Mouse (Mus musculus) liver, embryonic 14.5 days (tissue): Measurements from ENCODE around the gene E130114P18Rik.

Experiments used
- CTCF ChIP-seq: IDR thresholded peaks from 2 replicates; pipeline ENCODE4 v1.5.1; 2016; ENCODE audit warnings: antibody characterized with exemption, low read depth, control low read depth
- EP300 ChIP-seq: IDR thresholded peaks from 2 replicates; pipeline ENCODE4 v1.6.1; 2016; ENCODE audit warnings: antibody characterized with exemption, low read depth

DNA sequence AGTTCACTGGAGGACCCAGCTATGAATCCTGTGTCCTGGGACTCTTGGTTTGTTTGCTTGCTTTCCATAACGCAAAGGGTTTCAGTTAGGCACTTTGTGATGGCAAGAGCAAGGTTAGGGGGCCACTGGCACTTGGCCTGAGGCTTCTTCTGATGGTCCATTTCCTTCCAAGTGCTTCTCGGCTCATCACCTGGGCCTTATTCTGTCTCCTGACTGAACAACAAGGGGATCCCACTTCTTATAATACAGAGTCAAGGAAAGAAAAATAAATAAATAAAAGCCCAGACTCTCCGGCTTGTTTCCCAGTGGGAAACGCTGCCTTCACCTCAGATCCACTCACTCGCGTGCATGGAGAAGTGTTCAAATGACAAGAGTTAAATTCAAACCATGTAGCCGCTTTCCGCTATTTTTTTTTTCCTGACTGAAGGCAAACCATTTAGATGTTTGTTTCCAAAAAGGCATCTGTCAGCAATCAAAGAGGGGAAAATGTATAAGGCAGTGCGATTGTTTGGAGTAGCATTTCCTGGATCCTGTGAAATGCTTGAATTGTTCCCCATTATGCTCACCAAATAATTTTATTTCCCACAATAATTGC lies 199.2 kb downstream of the E130114P18Rik start:
- TF ChIP-seq CTCF (no peak), EP300 (no peak)
